Mouse (Mus musculus) cerebellum, adult 18-20 months (tissue): ENCODE data around the gene Auts2.

ENCODE experiments used
- DNase-seq, 2 experiments: peaks; one replicate each; pipeline ENCODE4 v3.0.0; 2021

Auts2 gene

GRCm38 (mm10) chr5:132498896-132499295, 44.2 kb downstream of the Auts2 start:
- DNase-seq, result no peak

- DNase-seq, result no peak
Measured at GRCm38 (mm10) chr5:132498045-132498444, 45.1 kb downstream of the Auts2 start.

GRCm38 (mm10) chr5:132492793-132493192, 50.4 kb downstream of the Auts2 start:
- no peak for DNase-seq

GRCm38 (mm10) chr5:132492040-132492439, 51.1 kb downstream of the Auts2 start:
- peak; percentile 38 to 57 for DNase-seq

- DNase-seq, result no peak
Measured at GRCm38 (mm10) chr5:132491508-132491907, 51.6 kb downstream of the Auts2 start.

- DNase-seq, result peak; percentile 42 to 56
Measured at GRCm38 (mm10) chr5:132490326-132490725, 52.8 kb downstream of the Auts2 start.

GRCm38 (mm10) chr5:132489736-132490313, 53.3 kb downstream of the Auts2 start:
- no peak for DNase-seq

GRCm38 (mm10) chr5:132486831-132487230, 56.3 kb downstream of the Auts2 start:
- no peak for DNase-seq

- no peak for DNase-seq
Measured at GRCm38 (mm10) chr5:132485994-132486393, 57.1 kb downstream of the Auts2 start.

GRCm38 (mm10) chr5:132485448-132485847, 57.7 kb downstream of the Auts2 start:
- DNase-seq, result no peak

GRCm38 (mm10) chr5:132481476-132481875, 61.7 kb downstream of the Auts2 start:
- DNase-seq, result no peak

- DNase-seq, result no peak
Measured at GRCm38 (mm10) chr5:132480461-132480860, 62.7 kb downstream of the Auts2 start.

- no peak for DNase-seq
Measured at GRCm38 (mm10) chr5:132479227-132479857, 63.8 kb downstream of the Auts2 start.

- DNase-seq, result no peak
Measured at GRCm38 (mm10) chr5:132477533-132477932, 65.6 kb downstream of the Auts2 start.

GRCm38 (mm10) chr5:132472905-132473321, 70.2 kb downstream of the Auts2 start:
- peak; percentile 82 to 84 for DNase-seq

GRCm38 (mm10) chr5:132472184-132472829, 70.8 kb downstream of the Auts2 start:
- DNase-seq, result no peak

- no peak for DNase-seq
Measured at GRCm38 (mm10) chr5:132467364-132467743, 75.8 kb downstream of the Auts2 start.

GRCm38 (mm10) chr5:132466427-132467363, 76.4 kb downstream of the Auts2 start:
- DNase-seq, result no peak

- no peak for DNase-seq
Measured at GRCm38 (mm10) chr5:132462560-132462959, 80.6 kb downstream of the Auts2 start.

- DNase-seq, result no peak
Measured at GRCm38 (mm10) chr5:132458498-132458897, 84.6 kb downstream of the Auts2 start.

- DNase-seq, result no peak
Measured at GRCm38 (mm10) chr5:132452381-132452780, 90.8 kb downstream of the Auts2 start.

GRCm38 (mm10) chr5:132450071-132450470, 93.1 kb downstream of the Auts2 start:
- DNase-seq, result no peak

GRCm38 (mm10) chr5:132448401-132449066, 94.6 kb downstream of the Auts2 start:
- no peak for DNase-seq
